Mouse (Mus musculus) liver, embryonic 14.5 days (tissue): Measurements from ENCODE around the gene Cmc2. TPM values are rescaled to one million over a fixed set of nuclear protein-coding genes. Genes with fewer than 3 reads are reported as not detected.

ENCODE experiments used
- ATAC-seq: fragments of 200-750 bp; cut with Nextera tagmentation; 2 replicates; pipeline ENCODE4 v1.8.0; 2017; ENCODE audit warnings: moderate number of reproducible peaks, mild to moderate bottlenecking, moderate library complexity; ENCODE audit not compliant: insufficient read depth
- DNase-seq, 3 experiments: peaks; one replicate each; pipeline ENCODE4 v3.0.0-alpha.2; 2012 to 2013; ENCODE audit warnings: low read depth in 3 of 3, low spot score in 3 of 3
- H3K27ac ChIP-seq: fragments of 300-500 bp; sonication (generic); 2 replicates; pipeline ENCODE4 v1.5.1; 2014; ENCODE audit warnings: moderate library complexity, mild to moderate bottlenecking, control low read depth, inconsistent platforms
- H3K27me3 ChIP-seq: fragments of 300-500 bp; sonication (generic); 2 replicates; pipeline ENCODE4 v1.6.1; 2014; ENCODE audit warnings: mild to moderate bottlenecking, low read length, moderate library complexity; ENCODE audit not compliant: control insufficient read depth, insufficient read depth
- H3K36me3 ChIP-seq: fragments of 300-500 bp; sonication (generic); replicated peaks from 2 replicates; pipeline ENCODE4 v1.6.1; 2014; ENCODE audit warnings: low read depth; ENCODE audit not compliant: control insufficient read depth, insufficient read depth
- H3K4me1 ChIP-seq, 2 experiments: fragments of 200-500 bp in 1 of 2; fragments of 300-500 bp in 1 of 2; sonication (generic) in 1 of 2; replicated peaks; 2 replicates each; pipeline ENCODE4 v1.6.1; 2012 to 2014; ENCODE audit warnings: antibody characterized with exemption in 1 of 2, inconsistent platforms in 1 of 2, low read length in 1 of 2; ENCODE audit not compliant: control insufficient read depth in 2 of 2, insufficient read depth in 2 of 2
- H3K4me2 ChIP-seq: fragments of 300-500 bp; sonication (generic); 2 replicates; pipeline ENCODE4 v1.6.1; 2014; ENCODE audit warnings: low read depth, mild to moderate bottlenecking, control low read depth, moderate library complexity
- H3K4me3 ChIP-seq, 2 experiments: fragments of 200-500 bp in 1 of 2; fragments of 300-500 bp in 1 of 2; sonication (generic) in 1 of 2; 2 replicates each; pipeline ENCODE4 v1.5.1; 2012 to 2014; ENCODE audit warnings: low read depth in 2 of 2, low read length in 2 of 2, mild to moderate bottlenecking in 2 of 2, control low read depth in 1 of 2, inconsistent platforms in 1 of 2, moderate library complexity in 1 of 2; ENCODE audit not compliant: insufficient read depth in 1 of 2
- H3K9ac ChIP-seq: fragments of 300-500 bp; sonication (generic); replicated peaks from 2 replicates; pipeline ENCODE4 v1.6.1; 2014; ENCODE audit warnings: mild to moderate bottlenecking, control low read depth, moderate library complexity
- H3K9me3 ChIP-seq: fragments of 300-500 bp; sonication (generic); 2 replicates; pipeline ENCODE4 v1.6.1; 2016; ENCODE audit warnings: low read length, mixed read lengths; ENCODE audit not compliant: control insufficient read depth
- CTCF ChIP-seq: IDR thresholded peaks from 2 replicates; pipeline ENCODE4 v1.5.1; 2016; ENCODE audit warnings: antibody characterized with exemption, low read depth, control low read depth
- EP300 ChIP-seq: IDR thresholded peaks from 2 replicates; pipeline ENCODE4 v1.6.1; 2016; ENCODE audit warnings: antibody characterized with exemption, low read depth
- WGBS: fragments of 180-500 bp; shearing (Covaris S2); extraction: QIAGEN DNeasy Blood & Tissue Kit; methylation state at CpG from one replicate; pipeline ENCODE4 v1.1.7; 2014; ENCODE audit not compliant: insufficient replicate concordance; 5-methylcytosine and 5-hydroxymethylcytosine counted together
- polyA plus RNA-seq, 2 experiments: library from polyadenylated mRNA; depleted of rRNA in 1 of 2; stranded (reverse) in 1 of 2; unstranded in 1 of 2; fragments of >200 nt; fragmentation: Nextera tagmentation in 1 of 2; extraction: Ambion mirVana in 1 of 2; gene quantifications; 2 replicates each; pipeline versions ENCODE4 v1.2.1 to v1.2.3; 2012 to 2014

Cmc2 gene
- polyA plus RNA-seq, 2 experiments, result 20.6 to 87.6 TPM

- DNase-seq (no peak), ATAC-seq (no peak)
- H3K9ac ChIP-seq, result no peak overlapping the region
- H3K4me1 ChIP-seq, result peaks cover 9 to 14% of the 10 kb centered on the region in 2 experiments
- no peak overlapping the region for H3K4me2 ChIP-seq
- no peaks in the 10 kb centered on the region for H3K9me3 ChIP-seq
- TF ChIP-seq CTCF, result no peak
- no peak for TF ChIP-seq EP300
- no peaks in the 10 kb centered on the region for H3K27me3 ChIP-seq
- peaks cover 3% of the 10 kb centered on the region for H3K36me3 ChIP-seq
- no peak overlapping the region for H3K4me3 ChIP-seq
- H3K27ac ChIP-seq, result no peak overlapping the region
- 62% methylated on average over 5 of the region's 5 CpGs for WGBS
Measured at GRCm38 (mm10) chr8:116951369-116951768, 30.1 kb upstream of the Cmc2 start.

GRCm38 (mm10) chr8:116947589-116947988 lies 26.3 kb upstream of the Cmc2 start:
- H3K4me2 ChIP-seq, result peak overlapping the region; percentile 11; the same call in 1 of the 2 replicates
- H3K4me3 ChIP-seq, result no peak overlapping the region
- no peaks in the 10 kb centered on the region for H3K27me3 ChIP-seq
- ATAC-seq, result no peak
- H3K9me3 ChIP-seq, result no peaks in the 10 kb centered on the region
- peaks cover 32 to 42% of the 10 kb centered on the region in 2 experiments for H3K4me1 ChIP-seq
- WGBS, result 23% methylated on average over 7 of the region's 7 CpGs
- H3K9ac ChIP-seq, result no peak overlapping the region
- DNase-seq, result no peak
- no peaks in the 10 kb centered on the region for H3K36me3 ChIP-seq
- TF ChIP-seq CTCF (no peak), EP300 (no peak)
- no peak overlapping the region for H3K27ac ChIP-seq

- Histone ChIP-seq H3K27ac (peak overlapping the region; percentile 74), H3K4me1 (peaks cover 36 to 46% of the 10 kb centered on the region in 2 experiments), H3K9me3 (no peaks in the 10 kb centered on the region), H3K4me3 (peak overlapping the region; percentile 42 to 55; a peak in 3 of 4 replicates), H3K4me2 (peak overlapping the region; percentile 73), H3K27me3 (no peaks in the 10 kb centered on the region), H3K9ac (peak overlapping the region; percentile 43), H3K36me3 (no peaks in the 10 kb centered on the region)
- no peak for DNase-seq
- no peak for ATAC-seq
- TF ChIP-seq CTCF (no peak), EP300 (no peak)
- WGBS, result 52% methylated on average over 6 of the region's 6 CpGs
Measured at GRCm38 (mm10) chr8:116946851-116947250, 25.6 kb upstream of the Cmc2 start.

GRCm38 (mm10) chr8:116946268-116946838 lies 25.1 kb upstream of the Cmc2 start:
- Histone ChIP-seq H3K36me3 (no peaks in the 10 kb centered on the region), H3K9ac (peak overlapping the region; percentile 43), H3K4me3 (peak overlapping the region; percentile 42 to 55), H3K4me1 (peaks cover 36 to 46% of the 10 kb centered on the region in 2 experiments), H3K27ac (peak overlapping the region; percentile 74), H3K4me2 (peak overlapping the region; percentile 73), H3K9me3 (no peaks in the 10 kb centered on the region), H3K27me3 (no peaks in the 10 kb centered on the region)
- 24% methylated on average over 21 of the region's 21 CpGs for WGBS
- TF ChIP-seq EP300 (no peak), CTCF (no peak)
- DNase-seq (no peak), ATAC-seq (no peak)

- Histone ChIP-seq H3K4me2 (peak overlapping the region; percentile 73), H3K27ac (peak overlapping the region; percentile 74), H3K9me3 (no peaks in the 10 kb centered on the region), H3K4me3 (peak overlapping the region in 1 of 2 experiments; percentile 6; a peak in 1 of 4 replicates), H3K9ac (0 out of 2 replicates have a peak overlapping the region, but pooled peaks have one; percentile 32), H3K27me3 (no peaks in the 10 kb centered on the region), H3K36me3 (no peaks in the 10 kb centered on the region), H3K4me1 (peaks cover 36 to 46% of the 10 kb centered on the region in 2 experiments)
- 33% methylated on average over 9 of the region's 9 CpGs for WGBS
- peak; percentile 64 for ATAC-seq
- DNase-seq, result peak; percentile 63 to 68 (median 63)
- TF ChIP-seq EP300, result peak; percentile 85
- TF ChIP-seq CTCF, result no peak
Measured at GRCm38 (mm10) chr8:116945169-116945910, 24.1 kb upstream of the Cmc2 start.
